Mouse (Mus musculus) intestine, embryonic 16.5 days (tissue): ENCODE measurements around the gene Npas4. TPM values are rescaled to one million over a fixed set of nuclear protein-coding genes. Genes with fewer than 3 reads are reported as not detected.
"Not testable (repeated sequence)": the region's sequence is repeated elsewhere in the genome, so short reads cannot be mapped to it uniquely, and the experiment has no call there.

Source experiments
- ATAC-seq: fragments of 200-750 bp; cut with Nextera tagmentation; 2 replicates; pipeline ENCODE4 v1.8.0; 2017; ENCODE audit warnings: moderate TSS enrichment, moderate library complexity
- H3K27ac ChIP-seq: fragments of 300-500 bp; sonication (generic); 2 replicates; pipeline ENCODE4 v1.5.1; 2014; ENCODE audit warnings: mild to moderate bottlenecking, low read length
- H3K27me3 ChIP-seq: fragments of 300-500 bp; sonication (generic); replicated peaks from 2 replicates; pipeline ENCODE4 v1.6.1; 2014; ENCODE audit warnings: low read length, control low read depth, mixed read lengths; ENCODE audit not compliant: control insufficient read depth, insufficient read depth
- H3K36me3 ChIP-seq: fragments of 300-500 bp; sonication (generic); 2 replicates; pipeline ENCODE4 v1.6.1; 2014; ENCODE audit warnings: low read length, control low read depth; ENCODE audit not compliant: control insufficient read depth, insufficient read depth
- H3K4me1 ChIP-seq: fragments of 300-500 bp; sonication (generic); 2 replicates; pipeline ENCODE4 v1.6.1; 2014; ENCODE audit warnings: low read length, control low read depth, mixed read lengths; ENCODE audit not compliant: control insufficient read depth, insufficient read depth
- H3K4me2 ChIP-seq: fragments of 300-500 bp; sonication (generic); 2 replicates; pipeline ENCODE4 v1.6.1; 2014; ENCODE audit warnings: low read depth, low read length, control low read depth
- H3K4me3 ChIP-seq: fragments of 300-500 bp; sonication (generic); 2 replicates; pipeline ENCODE4 v1.5.1; 2014; ENCODE audit warnings: mild to moderate bottlenecking, low read length
- H3K9ac ChIP-seq: fragments of 300-500 bp; sonication (generic); 2 replicates; pipeline ENCODE4 v1.6.1; 2014; ENCODE audit warnings: low read depth, low read length
- H3K9me3 ChIP-seq: fragments of 300-500 bp; sonication (generic); 2 replicates; pipeline ENCODE4 v1.6.1; 2016; ENCODE audit warnings: low read length, control low read depth; ENCODE audit not compliant: control insufficient read depth
- WGBS: fragments of 180-500 bp; shearing (Covaris S2); extraction: QIAGEN DNeasy Blood & Tissue Kit; methylation state at CpG from one replicate; pipeline ENCODE4 v1.1.7; 2014; 5-methylcytosine and 5-hydroxymethylcytosine counted together
- polyA plus RNA-seq: library from polyadenylated mRNA; unstranded; fragments of >200 nt; fragmentation: Nextera tagmentation; extraction: Ambion mirVana; gene quantifications from 2 replicates; pipeline ENCODE4 v1.2.1, GENCODE M21; 2015

The Npas4 gene
- polyA plus RNA-seq, 1 experiment from 2014 or later: 0.22 TPM

DNA sequence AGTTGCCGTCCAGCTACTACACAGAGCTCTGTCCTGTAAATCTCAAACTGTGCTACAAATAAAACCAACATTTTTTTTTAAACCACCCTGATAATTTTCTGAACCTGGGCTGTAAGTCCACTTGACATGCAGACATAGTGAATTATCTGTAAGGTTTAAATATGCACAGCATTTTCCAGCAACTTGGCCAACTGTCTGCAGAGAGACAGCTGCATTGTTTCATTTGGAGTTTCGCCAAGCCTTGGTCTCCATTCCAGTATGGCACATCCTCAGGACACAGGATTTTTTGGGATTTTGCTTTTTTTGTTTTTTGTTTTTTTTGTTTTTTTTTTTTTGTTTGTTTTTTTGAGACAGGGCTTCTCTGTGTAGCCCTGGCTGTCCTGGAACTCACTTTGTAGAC is 31.3 kb upstream of the Npas4 start:
- Histone ChIP-seq H3K27ac (no peak overlapping the region), H3K4me1 (peaks cover 8% of the 10 kb centered on the region), H3K4me3 (no peak overlapping the region), H3K9ac (no peak overlapping the region), H3K27me3 (no peaks in the 10 kb centered on the region), H3K36me3 (no peaks in the 10 kb centered on the region), H3K4me2 (no peak overlapping the region), H3K9me3 (no peaks in the 10 kb centered on the region)
- 85% methylated on average over 2 of the region's 2 CpGs for WGBS
- no peak for ATAC-seq

DNA sequence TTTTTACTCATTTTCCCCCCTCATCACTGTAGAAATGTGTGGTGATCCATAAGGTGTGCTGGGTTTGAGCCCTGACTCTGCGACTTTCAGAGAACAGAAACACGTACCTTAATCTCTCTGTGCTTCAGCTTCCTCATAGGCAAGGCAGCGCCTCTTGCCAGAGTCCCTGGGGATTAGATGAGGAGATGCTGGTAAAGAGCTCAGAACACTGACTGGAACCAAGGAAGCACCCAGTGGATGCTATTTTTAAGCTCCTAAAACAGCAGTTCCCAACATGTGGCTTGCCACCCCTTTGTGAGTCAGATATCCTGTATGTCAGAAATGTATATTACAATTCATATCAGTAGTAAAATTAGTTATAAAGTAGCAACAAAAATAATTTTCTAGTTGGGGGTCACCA is 28.1 kb upstream of the Npas4 start:
- Histone ChIP-seq H3K9ac (no peak overlapping the region), H3K36me3 (no peaks in the 10 kb centered on the region), H3K27ac (no peak overlapping the region), H3K4me3 (no peak overlapping the region), H3K4me2 (no peak overlapping the region), H3K9me3 (no peaks in the 10 kb centered on the region), H3K4me1 (peaks cover 8% of the 10 kb centered on the region), H3K27me3 (no peaks in the 10 kb centered on the region)
- no peak for ATAC-seq
- 90% methylated on average over 3 of the region's 3 CpGs for WGBS

DNA sequence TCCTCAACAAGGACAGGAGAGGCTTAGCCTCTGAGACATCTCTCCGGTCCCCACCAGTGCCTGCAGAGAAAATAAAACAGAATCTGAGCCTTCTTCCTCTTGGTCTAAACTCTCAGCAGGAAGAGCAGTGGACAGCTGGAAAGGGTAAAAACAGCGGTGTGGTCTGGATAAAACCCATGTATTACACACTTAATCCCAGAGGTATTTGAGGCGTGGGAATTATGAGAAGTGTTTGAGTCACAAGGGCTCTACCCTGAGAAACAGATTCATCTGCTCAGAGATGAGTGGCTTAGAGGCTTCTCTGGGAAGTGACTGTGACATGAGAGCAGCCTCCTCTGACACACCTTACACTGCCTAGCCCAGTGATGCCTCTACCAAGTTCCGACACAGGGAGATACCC is 27.5 kb upstream of the Npas4 start:
- Histone ChIP-seq H3K9me3 (no peaks in the 10 kb centered on the region), H3K4me2 (no peak overlapping the region), H3K4me3 (no peak overlapping the region), H3K4me1 (peaks cover 8% of the 10 kb centered on the region), H3K36me3 (no peaks in the 10 kb centered on the region), H3K9ac (no peak overlapping the region), H3K27ac (no peak overlapping the region), H3K27me3 (no peaks in the 10 kb centered on the region)
- WGBS: 73% methylated on average over 4 of the region's 4 CpGs
- no peak for ATAC-seq

DNA sequence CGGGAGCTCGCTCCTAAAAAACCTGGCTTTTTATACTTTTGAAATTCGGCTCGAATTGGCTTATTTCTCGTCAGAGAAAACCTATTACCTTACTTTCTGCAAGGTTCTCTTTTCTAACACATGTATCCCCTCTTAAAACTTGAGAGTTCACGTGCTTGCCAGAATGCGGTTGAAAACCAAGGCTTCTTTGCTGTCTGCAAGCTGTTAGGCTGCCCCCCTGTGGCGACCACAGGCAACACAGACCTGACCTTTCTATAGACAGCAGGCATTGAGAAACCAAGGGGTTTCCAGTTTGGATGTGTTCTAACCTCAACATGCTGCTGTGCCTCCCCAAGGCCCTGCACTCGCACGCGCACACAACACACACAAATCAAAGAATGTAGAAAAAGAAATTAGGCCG is 26.7 kb upstream of the Npas4 start:
- Histone ChIP-seq H3K9ac (peak overlapping the region; percentile 44; the same call in 1 of the 2 replicates), H3K27ac (0 out of 2 replicates have a peak overlapping the region, but pooled peaks have one; percentile 33), H3K4me3 (no peak overlapping the region), H3K36me3 (no peaks in the 10 kb centered on the region), H3K27me3 (no peaks in the 10 kb centered on the region), H3K9me3 (no peaks in the 10 kb centered on the region), H3K4me1 (peaks cover 8% of the 10 kb centered on the region), H3K4me2 (0 out of 2 replicates have a peak overlapping the region, but pooled peaks have one; percentile 31)
- 24% methylated on average over 12 of the region's 12 CpGs for WGBS
- no peak for ATAC-seq

DNA sequence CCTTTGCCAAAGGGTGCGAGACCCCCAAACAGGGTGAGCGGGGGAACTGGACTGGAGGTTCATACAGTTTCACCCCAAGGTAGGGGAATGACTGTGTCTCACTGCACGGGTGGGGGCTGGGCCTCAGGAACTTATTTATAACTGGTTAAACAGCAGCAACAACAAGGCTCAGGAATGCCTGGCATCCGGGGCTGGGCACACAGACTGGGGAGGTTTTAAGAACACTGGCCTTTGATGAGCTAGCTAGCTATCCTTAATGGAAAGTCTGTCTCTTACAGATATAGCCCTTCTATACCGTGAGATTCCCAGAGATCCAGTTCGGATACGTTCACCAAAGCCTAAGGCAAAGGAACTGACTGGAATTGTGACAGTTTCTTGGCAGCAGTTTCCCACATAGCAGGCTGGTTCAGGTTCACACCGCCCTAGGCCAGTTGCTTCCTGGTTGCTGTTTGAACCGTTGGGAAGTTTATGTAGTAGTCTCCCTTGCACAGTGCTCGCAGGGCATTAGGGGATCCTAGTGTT is 26.2 kb upstream of the Npas4 start:
- no peaks in the 10 kb centered on the region for H3K36me3 ChIP-seq
- peaks cover 8% of the 10 kb centered on the region for H3K4me1 ChIP-seq
- no peaks in the 10 kb centered on the region for H3K9me3 ChIP-seq
- 23% methylated on average over 10 of the region's 10 CpGs for WGBS
- peak; percentile 59 for ATAC-seq
- no peak overlapping the region for H3K4me3 ChIP-seq
- 0 out of 2 replicates have a peak overlapping the region, but pooled peaks have one; percentile 31 for H3K4me2 ChIP-seq
- H3K27ac ChIP-seq: 0 out of 2 replicates have a peak overlapping the region, but pooled peaks have one; percentile 33
- no peaks in the 10 kb centered on the region for H3K27me3 ChIP-seq
- peak overlapping the region; percentile 44; the same call in 1 of the 2 replicates for H3K9ac ChIP-seq

DNA sequence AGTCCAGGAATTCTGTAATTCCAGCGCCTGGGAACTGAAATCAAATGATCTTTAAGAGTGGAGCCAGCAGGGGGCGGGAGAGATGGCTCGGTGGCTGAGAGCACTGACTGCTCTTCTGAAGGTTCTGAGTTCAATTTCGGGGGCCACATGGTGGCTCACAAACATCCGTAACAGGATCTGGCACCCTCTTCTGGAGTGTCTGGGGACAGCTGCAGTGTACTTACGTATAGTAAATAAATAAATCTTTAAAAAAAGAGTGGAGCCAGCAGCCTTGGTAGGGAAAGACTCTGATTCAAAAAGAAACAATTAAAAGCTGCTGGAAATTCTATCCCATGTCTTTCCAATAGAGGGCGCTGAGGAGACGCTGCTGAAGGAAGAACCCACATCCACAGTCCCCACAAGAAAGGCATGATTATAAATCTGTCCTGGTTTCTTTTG is 24.9 kb upstream of the Npas4 start:
- Histone ChIP-seq H3K9ac (no peak overlapping the region), H3K27me3 (no peaks in the 10 kb centered on the region), H3K27ac (no peak overlapping the region), H3K4me2 (no peak overlapping the region), H3K4me1 (peaks cover 8% of the 10 kb centered on the region), H3K36me3 (no peaks in the 10 kb centered on the region), H3K4me3 (no peak overlapping the region), H3K9me3 (no peaks in the 10 kb centered on the region)
- no peak for ATAC-seq
- 18% methylated on average over 8 of the region's 8 CpGs for WGBS

DNA sequence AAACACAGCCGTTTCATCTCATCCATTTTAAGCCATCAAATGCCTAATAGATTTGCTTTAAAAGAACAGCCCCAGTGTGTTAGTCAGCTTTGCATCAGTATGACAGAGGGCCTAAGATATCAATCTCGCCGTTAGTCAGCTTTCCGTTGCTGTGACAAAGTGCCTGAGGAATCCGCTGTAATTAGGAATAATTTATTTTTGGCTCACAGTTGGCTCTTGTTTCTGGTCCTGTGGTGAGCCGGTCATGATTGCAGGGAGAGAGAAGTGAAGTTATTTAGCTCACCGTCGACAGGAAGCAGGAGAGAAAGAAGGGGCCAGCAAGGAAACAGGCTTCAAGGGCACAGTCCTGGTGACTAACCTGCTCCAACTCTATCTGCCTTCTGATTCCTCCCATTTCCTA is 23.0 kb upstream of the Npas4 start:
- Histone ChIP-seq H3K4me3 (no peak overlapping the region), H3K36me3 (no peaks in the 10 kb centered on the region), H3K9ac (no peak overlapping the region), H3K9me3 (no peaks in the 10 kb centered on the region), H3K4me2 (no peak overlapping the region), H3K27me3 (no peaks in the 10 kb centered on the region), H3K4me1 (peaks cover 8% of the 10 kb centered on the region), H3K27ac (no peak overlapping the region)
- no peak for ATAC-seq
- WGBS: 55% methylated on average over 8 of the region's 8 CpGs

DNA sequence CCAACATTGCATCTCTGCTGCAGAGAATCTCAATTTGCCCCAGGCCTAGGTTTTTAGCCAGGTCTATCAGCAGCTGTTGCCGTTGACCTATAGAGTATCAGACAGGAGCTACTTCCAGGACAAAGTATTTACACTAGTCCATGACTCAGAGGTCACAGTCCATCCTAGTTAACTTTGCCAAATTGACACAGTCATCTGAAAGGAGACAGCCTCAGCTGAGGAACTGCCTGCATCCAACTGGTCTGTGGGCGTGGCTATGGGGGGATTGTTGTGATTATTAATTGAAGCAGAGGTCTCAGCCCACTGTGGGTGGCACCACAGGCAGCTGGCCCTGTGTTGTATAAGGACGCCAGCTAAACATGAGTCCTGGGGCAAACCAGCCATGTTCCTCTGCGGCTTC is 14.8 kb upstream of the Npas4 start:
- ATAC-seq: peak; percentile 6; the same call in 1 of the 2 replicates
- H3K9ac ChIP-seq: no peak overlapping the region
- 0 out of 2 replicates have a peak, but pooled peaks cover 2% of the 10 kb centered on the region for H3K9me3 ChIP-seq
- no peaks in the 10 kb centered on the region for H3K4me1 ChIP-seq
- no peak overlapping the region for H3K27ac ChIP-seq
- no peaks in the 10 kb centered on the region for H3K27me3 ChIP-seq
- no peaks in the 10 kb centered on the region for H3K36me3 ChIP-seq
- H3K4me3 ChIP-seq: no peak overlapping the region
- WGBS: 57% methylated on average over 4 of the region's 4 CpGs
- H3K4me2 ChIP-seq: no peak overlapping the region

DNA sequence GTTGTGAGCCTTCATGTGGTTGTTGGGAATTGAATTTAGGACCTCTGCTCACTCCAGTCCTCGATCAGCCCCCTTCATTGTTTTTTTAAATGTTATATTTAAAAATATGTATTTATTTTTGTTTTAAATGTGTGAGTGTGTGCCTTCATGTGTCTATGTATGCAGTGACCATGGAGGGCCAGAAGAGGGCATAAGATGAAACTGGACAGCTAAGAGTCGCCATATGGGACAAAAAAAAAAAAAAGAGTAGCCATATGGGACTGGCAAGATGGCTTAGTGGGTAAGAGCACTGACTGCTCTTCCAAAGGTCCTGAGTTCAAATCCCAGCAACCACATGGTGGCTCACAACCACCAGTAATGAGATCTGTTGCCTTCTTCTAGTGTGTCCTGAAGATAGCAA is 13.5 kb upstream of the Npas4 start:
- not testable (repeated sequence) for H3K4me1 ChIP-seq, H3K9me3 ChIP-seq, H3K27ac ChIP-seq, H3K4me2 ChIP-seq, ATAC-seq, H3K27me3 ChIP-seq, H3K36me3 ChIP-seq, H3K9ac ChIP-seq, H3K4me3 ChIP-seq
- 58% methylated on average over 2 of the region's 2 CpGs for WGBS
